Mouse (Mus musculus) mesoderm, embryonic 11.5 days (tissue): ENCODE measurements at regions not wholly inside any gene's neighbourhood (a gene's known extent, or its start where the extent isn't known, plus 50 kb on each side); places are given as distances from the start of the nearest gene placed in this dataset.

Experiments
- DNase-seq: peaks from one replicate; pipeline ENCODE4 v3.0.0-alpha.2; 2012; ENCODE audit warnings: low read depth, low spot score

DNA sequence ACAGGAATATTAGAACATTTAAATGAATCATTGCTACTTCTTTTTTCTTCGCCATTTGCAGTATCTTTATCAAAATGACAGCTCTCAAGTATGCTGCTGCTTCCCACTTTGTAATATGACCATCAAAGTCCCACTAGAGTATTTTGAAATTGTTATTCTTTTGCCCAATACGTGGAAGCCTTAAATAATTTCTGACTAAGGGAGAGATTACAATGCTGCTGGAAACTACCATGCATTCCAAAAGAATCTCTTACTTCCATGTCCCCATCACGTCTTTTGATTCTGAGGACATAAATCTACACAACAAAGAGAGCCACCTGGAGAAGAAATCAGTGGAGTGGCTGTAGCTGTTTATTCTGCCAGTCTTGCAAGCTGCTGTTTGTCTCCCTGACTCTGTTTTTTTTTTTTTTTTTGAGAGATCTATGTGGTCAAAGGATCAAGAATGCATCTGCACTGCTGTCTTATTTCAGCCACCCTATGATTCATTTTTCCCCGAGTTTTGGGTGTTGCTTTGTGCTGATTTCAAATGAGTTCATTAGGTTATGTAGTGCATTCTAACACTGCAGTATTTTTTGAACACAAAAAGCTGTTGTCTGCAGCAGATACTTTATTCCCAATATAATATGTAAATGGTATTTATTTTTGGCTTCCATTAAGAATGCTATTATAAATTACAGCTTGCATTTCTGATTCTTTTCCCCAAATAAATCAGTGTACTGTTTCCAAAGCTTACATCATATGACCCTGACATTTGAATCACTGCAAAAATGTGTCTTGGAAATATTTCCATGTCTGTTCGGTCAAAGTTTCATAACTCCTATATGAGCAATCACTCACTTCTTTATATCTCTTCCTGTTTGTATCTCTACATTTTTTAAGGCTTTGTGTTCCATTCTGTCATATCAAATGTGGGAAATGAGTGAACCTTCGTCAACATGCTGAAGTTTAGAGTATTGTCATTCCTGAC, 53.1 kb upstream of the Trim52 start:
- no peak for DNase-seq
